Mouse (Mus musculus) neural tube, embryonic 15.5 days (tissue): ENCODE measurements at regions not wholly inside any gene's neighbourhood (a gene's known extent, or its start where the extent isn't known, plus 50 kb on each side); places are given as distances from the start of the nearest gene placed in this dataset.
"Not testable (repeated sequence)": the region's sequence is repeated elsewhere in the genome, so short reads cannot be mapped to it uniquely, and the experiment has no call there.

Source experiments
- ATAC-seq: fragments of 200-750 bp; cut with Nextera tagmentation; 2 replicates; pipeline ENCODE4 v1.8.0; 2017; ENCODE audit warnings: mild to moderate bottlenecking, moderate TSS enrichment, moderate library complexity; ENCODE audit not compliant: low FRiP score
- H3K27ac ChIP-seq: fragments of 300-500 bp; sonication (generic); replicated peaks from 2 replicates; pipeline ENCODE4 v1.5.1; 2015; ENCODE audit warnings: mild to moderate bottlenecking, inconsistent platforms
- H3K27me3 ChIP-seq: fragments of 300-500 bp; sonication (generic); replicated peaks from 2 replicates; pipeline ENCODE4 v1.6.1; 2015; ENCODE audit warnings: inconsistent platforms
- H3K36me3 ChIP-seq: fragments of 300-500 bp; sonication (generic); 2 replicates; pipeline ENCODE4 v1.6.1; 2015; ENCODE audit warnings: inconsistent platforms
- H3K4me1 ChIP-seq: fragments of 300-500 bp; sonication (generic); 2 replicates; pipeline ENCODE4 v1.6.1; 2015; ENCODE audit warnings: inconsistent platforms
- H3K4me2 ChIP-seq: fragments of 300-500 bp; sonication (generic); 2 replicates; pipeline ENCODE4 v1.6.1; 2015; ENCODE audit warnings: inconsistent platforms, mild to moderate bottlenecking, moderate library complexity
- H3K4me3 ChIP-seq: fragments of 300-500 bp; sonication (generic); replicated peaks from 2 replicates; pipeline ENCODE4 v1.5.1; 2015; ENCODE audit warnings: mild to moderate bottlenecking, inconsistent platforms
- H3K9ac ChIP-seq: fragments of 300-500 bp; sonication (generic); replicated peaks from 2 replicates; pipeline ENCODE4 v1.6.1; 2015; ENCODE audit warnings: mild to moderate bottlenecking, inconsistent platforms
- H3K9me3 ChIP-seq: fragments of 300-500 bp; sonication (generic); replicated peaks from 2 replicates; pipeline ENCODE4 v1.6.1; 2016; ENCODE audit warnings: inconsistent platforms
- WGBS: fragments of 180-500 bp; shearing (Covaris S2); methylation state at CpG from one replicate; pipeline ENCODE4 v1.1.7; 2015; ENCODE audit warnings: mixed read lengths; 5-methylcytosine and 5-hydroxymethylcytosine counted together

DNA sequence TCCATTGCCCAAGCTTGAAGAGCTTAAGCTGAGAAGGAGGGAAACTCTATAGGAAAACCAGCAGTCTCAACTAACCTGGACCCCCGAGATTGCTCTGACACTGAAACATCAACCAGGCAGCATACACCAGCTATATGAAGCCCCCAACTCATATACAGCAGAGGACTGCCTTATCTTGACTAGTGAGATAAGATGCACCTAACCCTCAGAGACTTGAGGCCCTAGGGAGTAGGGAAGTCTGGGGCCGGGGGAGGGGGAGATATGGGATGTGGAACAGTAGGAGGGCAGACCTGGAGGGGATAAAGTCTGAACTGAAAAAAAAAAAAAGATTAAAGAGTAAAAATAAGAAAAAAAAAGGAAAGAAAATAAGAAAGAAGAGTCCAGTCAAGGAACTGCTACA lies 540.5 kb upstream of the Pkdcc start:
- no peak for ATAC-seq
- H3K27me3 ChIP-seq: no peaks in the 10 kb centered on the region
- WGBS: 95% methylated on average over 2 of the region's 2 CpGs

GRCm38 (mm10) chr17:82666557-82666956 lies 548.5 kb upstream of the Pkdcc start:
- not testable (repeated sequence) for H3K9me3 ChIP-seq, H3K4me2 ChIP-seq, H3K36me3 ChIP-seq, H3K27ac ChIP-seq, ATAC-seq, H3K27me3 ChIP-seq, H3K4me3 ChIP-seq, H3K9ac ChIP-seq, H3K4me1 ChIP-seq
- WGBS: 65% methylated on average over 1 of the region's 1 CpGs

More for the DNA sequence above, 540.5 kb upstream of the Pkdcc start:
- H3K36me3 ChIP-seq: no peaks in the 10 kb centered on the region
- H3K4me1 ChIP-seq: no peaks in the 10 kb centered on the region
- H3K27ac ChIP-seq: no peak overlapping the region
- no peak overlapping the region for H3K4me2 ChIP-seq
- no peak overlapping the region for H3K9ac ChIP-seq
- H3K9me3 ChIP-seq: no peaks in the 10 kb centered on the region
- H3K4me3 ChIP-seq: no peak overlapping the region

DNA sequence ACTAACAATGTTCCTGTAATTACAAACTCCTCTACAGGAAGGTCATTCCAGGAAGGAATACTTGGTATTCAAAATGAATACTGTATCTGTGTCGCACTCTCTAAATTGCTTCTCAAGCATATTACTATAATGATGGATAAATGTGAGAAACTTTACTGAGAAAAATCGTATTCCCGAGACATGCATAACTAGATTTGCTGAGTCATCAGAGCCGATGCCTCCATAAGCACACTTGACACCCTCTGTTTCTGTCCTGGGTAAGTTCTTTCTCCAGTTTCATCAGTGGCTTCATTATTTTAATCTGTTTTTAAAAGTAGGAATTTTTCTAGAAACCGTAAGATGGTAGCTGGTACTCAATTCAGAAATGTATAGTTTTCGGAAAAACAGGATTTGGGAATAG lies 550.7 kb upstream of the Pkdcc start:
- no peaks in the 10 kb centered on the region for H3K36me3 ChIP-seq
- 87% methylated on average over 6 of the region's 6 CpGs for WGBS

DNA sequence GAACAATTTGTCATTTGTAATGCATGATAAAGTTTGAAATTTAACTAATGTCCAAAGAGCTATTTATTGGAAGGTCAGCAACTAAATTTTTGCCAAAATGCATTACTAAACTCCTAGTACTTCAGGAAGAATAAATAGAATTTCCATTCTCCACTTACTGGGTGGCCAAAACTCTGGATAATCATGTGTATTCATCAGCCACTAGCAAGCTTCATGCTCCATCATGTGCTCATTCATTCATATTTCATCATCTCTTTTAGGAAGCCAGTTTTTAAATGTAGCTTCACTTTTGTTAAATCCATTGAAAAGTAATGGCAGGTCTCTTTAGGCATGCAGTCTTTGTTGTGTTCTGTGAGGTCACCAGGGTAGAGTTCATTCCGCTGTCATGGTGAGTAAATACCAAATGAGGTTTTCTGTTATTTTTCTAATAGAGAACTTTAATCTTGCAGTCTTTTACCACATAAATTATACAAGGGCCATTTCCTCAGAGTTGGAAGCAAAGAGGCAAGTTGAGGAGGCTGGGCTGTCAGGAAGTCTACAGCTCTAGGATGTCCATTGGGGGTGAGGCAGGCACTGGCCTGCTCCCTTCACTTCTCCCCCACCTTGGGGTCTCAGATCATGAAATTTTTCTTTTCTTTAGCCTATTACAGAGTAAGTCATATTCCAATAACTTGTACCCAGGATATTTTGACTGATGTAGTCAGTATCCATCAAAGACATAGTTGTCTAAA lies 578.5 kb upstream of the Pkdcc start:
- no peaks in the 10 kb centered on the region for H3K9me3 ChIP-seq
- ATAC-seq: no peak
- H3K4me3 ChIP-seq: no peak overlapping the region
- H3K36me3 ChIP-seq: no peaks in the 10 kb centered on the region
- H3K9ac ChIP-seq: no peak overlapping the region
- H3K4me2 ChIP-seq: no peak overlapping the region
- WGBS: 88% methylated on average over 1 of the region's 1 CpGs
- no peaks in the 10 kb centered on the region for H3K27me3 ChIP-seq
- H3K4me1 ChIP-seq: no peaks in the 10 kb centered on the region
- H3K27ac ChIP-seq: no peak overlapping the region

More for the DNA sequence above, 550.7 kb upstream of the Pkdcc start:
- Histone ChIP-seq H3K9me3 (no peaks in the 10 kb centered on the region), H3K9ac (no peak overlapping the region), H3K4me3 (no peak overlapping the region), H3K27me3 (no peaks in the 10 kb centered on the region), H3K4me2 (no peak overlapping the region), H3K4me1 (no peaks in the 10 kb centered on the region), H3K27ac (no peak overlapping the region)
- ATAC-seq: no peak

GRCm38 (mm10) chr17:82635849-82636248 lies 579.2 kb upstream of the Pkdcc start:
- Histone ChIP-seq H3K27ac (no peak overlapping the region), H3K27me3 (no peaks in the 10 kb centered on the region), H3K9ac (no peak overlapping the region), H3K9me3 (no peaks in the 10 kb centered on the region), H3K4me2 (no peak overlapping the region), H3K4me3 (no peak overlapping the region), H3K36me3 (no peaks in the 10 kb centered on the region), H3K4me1 (no peaks in the 10 kb centered on the region)
- no peak for ATAC-seq
- WGBS: 83% methylated on average over 4 of the region's 4 CpGs

- H3K4me1 ChIP-seq: no peaks in the 10 kb centered on the region
- no peak overlapping the region for H3K4me2 ChIP-seq
- ATAC-seq: no peak
- 54% methylated on average over 3 of the region's 3 CpGs for WGBS
- no peaks in the 10 kb centered on the region for H3K27me3 ChIP-seq
- no peak overlapping the region for H3K9ac ChIP-seq
- no peaks in the 10 kb centered on the region for H3K36me3 ChIP-seq
- no peak overlapping the region for H3K4me3 ChIP-seq
- H3K9me3 ChIP-seq: no peaks in the 10 kb centered on the region
- no peak overlapping the region for H3K27ac ChIP-seq
Observed at GRCm38 (mm10) chr17:82606642-82607175, 608.4 kb upstream of the Pkdcc start.

DNA sequence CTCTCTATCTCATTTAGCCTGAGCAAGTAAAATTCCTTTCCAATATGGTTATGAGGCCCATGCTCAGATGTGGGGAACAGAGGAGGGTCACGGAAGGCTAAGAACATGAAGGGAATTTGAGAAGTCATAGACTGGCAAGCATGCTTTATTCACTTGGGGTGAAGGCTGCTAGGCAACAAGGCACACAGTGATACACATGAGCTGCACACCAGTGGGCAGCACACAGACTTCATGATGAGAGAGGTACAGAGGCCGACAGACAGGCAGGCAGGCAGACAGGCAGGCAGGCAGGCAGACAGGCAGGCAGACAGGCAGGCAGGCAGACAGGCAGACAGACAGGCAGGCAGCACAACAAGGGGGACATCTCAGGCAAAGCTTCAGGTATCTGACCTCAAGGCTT lies 631.3 kb upstream of the Pkdcc start:
- Histone ChIP-seq H3K4me2 (no peak overlapping the region), H3K4me1 (peaks cover 5% of the 10 kb centered on the region; the same call in 1 of the 2 replicates), H3K4me3 (no peak overlapping the region), H3K9ac (no peak overlapping the region), H3K36me3 (no peaks in the 10 kb centered on the region), H3K27me3 (no peaks in the 10 kb centered on the region), H3K27ac (no peak overlapping the region), H3K9me3 (no peaks in the 10 kb centered on the region)
- WGBS: 44% methylated on average over 2 of the region's 2 CpGs
- no peak for ATAC-seq

GRCm38 (mm10) chr17:82533521-82533920 lies 681.6 kb upstream of the Pkdcc start:
- Histone ChIP-seq H3K27me3 (no peaks in the 10 kb centered on the region), H3K4me2 (no peak overlapping the region), H3K27ac (no peak overlapping the region), H3K4me1 (no peaks in the 10 kb centered on the region), H3K4me3 (no peak overlapping the region), H3K36me3 (no peaks in the 10 kb centered on the region), H3K9me3 (no peaks in the 10 kb centered on the region), H3K9ac (no peak overlapping the region)
- ATAC-seq: no peak
- WGBS: 82% methylated on average over 5 of the region's 5 CpGs

DNA sequence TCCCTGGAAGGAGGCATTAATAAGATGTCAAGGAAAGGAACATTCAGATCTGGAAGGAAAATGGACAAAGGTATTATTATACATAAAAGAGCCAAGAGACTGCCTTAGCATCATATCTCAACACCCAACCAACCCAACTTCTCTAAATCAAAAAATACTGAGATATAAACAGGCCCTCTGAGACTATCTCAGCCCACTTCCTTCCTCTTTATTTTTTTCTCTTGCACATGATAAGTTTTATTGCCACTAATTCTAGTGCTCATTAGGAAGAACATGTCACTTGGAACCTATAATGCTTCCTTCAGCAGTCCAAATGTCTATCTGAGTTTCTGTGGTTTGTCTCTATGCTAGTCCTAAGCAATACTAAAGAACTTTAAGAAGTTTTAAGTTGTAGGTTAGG lies 697.0 kb upstream of the Pkdcc start:
- Histone ChIP-seq H3K9ac (no peak overlapping the region), H3K36me3 (no peaks in the 10 kb centered on the region), H3K27ac (no peak overlapping the region), H3K27me3 (no peaks in the 10 kb centered on the region), H3K4me1 (no peaks in the 10 kb centered on the region), H3K4me2 (no peak overlapping the region), H3K9me3 (no peaks in the 10 kb centered on the region), H3K4me3 (no peak overlapping the region)
- no peak for ATAC-seq

DNA sequence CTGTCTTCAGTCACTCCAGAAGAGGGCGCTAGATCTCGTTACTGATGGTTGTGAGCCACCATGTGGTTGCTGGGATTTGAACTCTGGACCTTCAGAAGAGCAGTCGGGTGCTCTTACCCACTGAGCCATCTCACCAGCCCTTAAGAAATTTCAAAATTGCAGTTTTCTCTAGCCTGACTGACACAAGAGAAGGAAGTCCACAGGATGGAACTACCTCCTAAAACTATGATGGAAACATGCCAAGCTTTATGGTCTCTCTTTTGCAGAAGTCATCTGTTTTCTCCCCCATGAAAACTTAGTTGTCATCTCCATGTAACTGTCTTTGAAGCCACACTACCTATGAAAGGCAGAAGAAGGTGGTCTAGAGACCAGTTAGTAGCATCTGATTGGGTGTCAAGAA lies 698.2 kb upstream of the Pkdcc start:
- Histone ChIP-seq H3K4me1 (no peaks in the 10 kb centered on the region), H3K9ac (no peak overlapping the region), H3K4me2 (no peak overlapping the region), H3K4me3 (no peak overlapping the region), H3K36me3 (no peaks in the 10 kb centered on the region), H3K9me3 (no peaks in the 10 kb centered on the region), H3K27me3 (no peaks in the 10 kb centered on the region), H3K27ac (no peak overlapping the region)
- 70% methylated on average over 3 of the region's 3 CpGs for WGBS
- no peak for ATAC-seq

- H3K4me2 ChIP-seq: no peak overlapping the region
- no peak overlapping the region for H3K9ac ChIP-seq
- H3K36me3 ChIP-seq: no peaks in the 10 kb centered on the region
- no peaks in the 10 kb centered on the region for H3K9me3 ChIP-seq
- H3K4me3 ChIP-seq: no peak overlapping the region
- no peak for ATAC-seq
- H3K4me1 ChIP-seq: no peaks in the 10 kb centered on the region
- no peaks in the 10 kb centered on the region for H3K27me3 ChIP-seq
- H3K27ac ChIP-seq: no peak overlapping the region
- WGBS: 36% methylated on average over 2 of the region's 2 CpGs
Observed at GRCm38 (mm10) chr17:82513816-82514215, 701.3 kb upstream of the Pkdcc start.

GRCm38 (mm10) chr17:82504291-82504690 lies 710.8 kb upstream of the Pkdcc start:
- no peaks in the 10 kb centered on the region for H3K4me1 ChIP-seq
- no peaks in the 10 kb centered on the region for H3K9me3 ChIP-seq
- H3K9ac ChIP-seq: no peak overlapping the region
- H3K4me2 ChIP-seq: no peak overlapping the region
- WGBS: 86% methylated on average over 3 of the region's 3 CpGs
- H3K27ac ChIP-seq: no peak overlapping the region
- no peaks in the 10 kb centered on the region for H3K36me3 ChIP-seq
- H3K27me3 ChIP-seq: no peaks in the 10 kb centered on the region
- no peak for ATAC-seq
- no peak overlapping the region for H3K4me3 ChIP-seq
